Mouse (Mus musculus) CD4-positive, CD25-positive, alpha-beta regulatory T cell, adult 2 months (primary cell): ENCODE data around the gene Defb29.

ENCODE experiments used
- DNase-seq: peaks from one replicate; pipeline ENCODE4 v3.0.0-alpha.2; 2012; ENCODE audit warnings: low read depth, low spot score

Defb29 gene

DNA sequence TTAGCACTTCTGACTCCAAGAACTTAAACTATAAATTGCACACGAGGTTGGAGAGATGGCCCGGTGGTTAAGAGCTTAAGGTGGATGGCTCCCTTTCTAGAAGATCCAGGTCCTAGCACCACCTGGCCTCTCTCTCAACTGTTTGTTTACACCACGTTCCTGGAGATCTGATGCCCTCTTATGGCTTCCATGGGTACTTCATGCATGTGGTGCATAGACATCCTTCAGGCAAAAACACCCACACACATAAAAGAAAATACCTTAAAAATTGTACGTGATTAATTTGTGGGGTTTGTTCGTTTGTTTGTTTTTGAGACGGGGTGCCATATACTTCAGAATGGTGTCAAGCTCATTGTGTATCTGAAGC lies 39.1 kb downstream of the Defb29 start:
- peak; percentile 1 for DNase-seq

DNA sequence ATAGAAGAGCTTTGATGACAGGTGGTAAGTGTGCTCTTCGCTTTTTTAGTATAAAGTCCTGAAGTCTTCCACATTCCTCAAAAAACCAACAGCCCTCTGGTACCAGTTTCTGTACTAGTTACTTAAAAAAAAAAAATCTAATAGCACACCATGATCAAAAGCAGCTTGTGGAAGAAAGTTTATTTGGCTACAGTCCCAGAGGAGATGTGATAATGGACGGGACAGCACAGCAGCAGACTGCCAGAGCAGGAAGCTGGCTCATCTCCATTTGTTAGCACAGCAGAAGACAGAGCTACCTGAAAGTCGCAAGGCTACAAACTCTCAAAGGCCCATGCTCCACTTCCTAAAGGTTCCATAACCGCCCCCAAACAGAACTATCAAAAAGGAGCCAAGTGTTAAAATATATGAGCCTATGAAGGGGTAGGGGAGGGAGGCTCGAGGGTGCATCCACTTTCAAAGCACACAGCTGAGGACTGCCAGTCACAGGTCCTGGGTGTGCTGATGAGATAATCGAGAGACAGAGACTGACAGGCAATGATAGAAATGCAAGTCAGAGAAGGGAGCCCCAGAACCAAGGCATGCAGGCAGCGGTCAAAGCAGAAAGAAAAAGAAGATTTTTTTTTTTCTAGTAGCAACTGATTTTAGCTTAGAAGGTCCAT lies 39.6 kb downstream of the Defb29 start:
- DNase-seq: no peak

DNA sequence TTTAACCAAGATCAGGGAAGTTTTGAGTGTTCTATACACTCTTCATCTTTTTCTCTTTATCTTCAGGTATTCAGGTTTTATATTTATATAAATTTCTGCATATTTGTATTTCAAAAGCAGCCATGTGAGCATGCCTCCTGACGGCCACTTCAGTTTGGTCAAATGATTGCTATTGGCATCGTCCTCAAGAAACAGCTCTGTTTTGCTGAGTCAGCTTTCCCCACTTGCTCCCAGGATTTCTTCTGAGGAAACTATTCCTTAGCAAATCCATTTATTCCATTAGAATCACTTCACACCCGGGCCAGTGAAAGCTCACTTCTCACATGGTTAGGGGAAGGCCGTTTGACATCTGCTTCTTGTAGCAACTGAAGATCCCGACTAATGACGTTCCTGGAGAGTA lies 41.9 kb downstream of the Defb29 start:
- DNase-seq: no peak

DNA sequence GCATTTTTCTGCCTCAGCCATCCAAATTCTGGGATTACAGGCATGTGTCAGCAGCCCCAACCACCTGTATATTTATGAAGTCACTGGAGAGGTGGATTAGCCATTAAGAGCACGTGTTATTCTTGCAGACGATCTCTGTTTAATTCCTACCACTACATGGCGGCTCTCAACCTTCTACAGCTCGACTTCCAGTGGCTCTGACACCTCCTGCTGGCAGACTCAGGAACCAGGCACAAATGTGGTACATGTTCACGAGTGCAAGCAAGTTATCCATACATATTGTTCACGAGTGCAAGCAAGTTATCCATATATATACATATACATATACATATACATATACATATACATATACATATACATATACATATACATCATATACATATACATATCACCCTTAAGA lies 46.7 kb downstream of the Defb29 start:
- DNase-seq: no peak

DNA sequence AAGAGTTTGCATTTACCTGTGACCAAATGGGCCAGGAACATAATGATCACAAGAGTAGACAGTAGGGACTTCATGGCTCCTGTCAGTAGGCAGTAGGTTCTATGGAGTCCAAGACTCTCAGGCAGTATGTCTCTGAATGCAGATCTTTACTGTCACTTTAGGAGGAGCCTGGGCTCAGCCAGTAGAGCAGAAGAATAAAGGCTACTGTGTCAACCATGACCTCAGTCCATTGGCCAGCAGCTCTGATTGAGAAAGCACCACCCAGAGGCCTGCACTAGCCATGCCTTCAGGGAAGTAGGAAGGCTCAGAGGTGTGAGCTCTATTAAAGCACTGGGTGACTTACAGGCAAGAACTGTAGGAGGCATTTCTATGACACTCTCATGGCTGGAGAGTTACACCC lies 49.9 kb downstream of the Defb29 start, which contains the start of gene Defb22:
Gene Defb22, minus strand, starts transcription at position 101 of the 400 bp plus-strand sequence.
- DNase-seq: no peak
